Mouse (Mus musculus): ENCODE measurements around the gene Mip. TPM values are rescaled to one million over a fixed set of nuclear protein-coding genes. Genes with fewer than 3 reads are reported as not detected.
A peak's percentile ranks its signal among the peaks of the same experiment; 100 is the strongest.
"Not testable (repeated sequence)": the region's sequence is repeated elsewhere in the genome, so short reads cannot be mapped to it uniquely, and the experiment has no call there.

Gene Mip
- polyA plus RNA-seq, 1 experiment: not detected

- TF ChIP-seq CTCF (IDR thresholded peaks at IDR 0.05; ENCODE audit: control insufficient read depth, insufficient read depth, low read length): no peak
- TF ChIP-seq POLR2A (IDR thresholded peaks at IDR 0.05; ENCODE audit: borderline replicate concordance, control insufficient read depth, low read depth, low read length): no peak
- H3K27ac ChIP-seq (ENCODE audit: control insufficient read depth, insufficient read depth, low read depth, low read length, poor library complexity): no peak overlapping the region
- no peaks in the 10 kb centered on the region for H3K4me1 ChIP-seq (ENCODE audit: control insufficient read depth, insufficient read depth, low read length)
- no peak overlapping the region for H3K4me3 ChIP-seq (replicated peaks; ENCODE audit: control insufficient read depth, low read depth, low read length)
- WGBS: 87% methylated on average over 17 of the region's 17 CpGs
Measured at GRCm38 (mm10) chr10:128247020-128247732, 21.5 kb downstream of the Mip start.

DNA sequence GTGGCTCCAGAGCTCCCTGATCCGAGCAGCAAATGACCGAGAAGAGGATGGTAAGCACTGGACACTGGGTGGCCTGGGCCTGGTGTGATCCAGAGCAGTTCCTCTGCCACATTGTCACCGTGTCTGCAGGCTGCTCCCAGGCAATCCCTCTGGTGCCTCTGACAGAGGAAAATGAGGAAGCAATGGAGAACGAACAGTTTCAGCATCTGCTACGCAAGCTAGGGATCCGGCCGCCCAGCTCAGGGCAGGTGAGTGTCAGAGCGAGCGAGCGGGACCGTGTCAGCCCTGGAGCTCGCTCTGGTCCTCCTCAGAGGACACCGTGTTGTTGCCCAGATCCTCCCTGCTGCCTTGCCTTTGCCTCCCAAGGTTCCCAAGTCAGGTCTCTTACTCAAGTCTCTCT is 24.9 kb downstream of the Mip start:
- no peak overlapping the region for H3K4me3 ChIP-seq (replicated peaks; ENCODE audit: control insufficient read depth, low read depth, low read length)
- 83% methylated on average over 13 of the region's 13 CpGs for WGBS
- no peak overlapping the region; the same call in 1 of the 2 replicates for H3K27ac ChIP-seq (ENCODE audit: control insufficient read depth, insufficient read depth, low read depth, low read length, poor library complexity)
- H3K4me1 ChIP-seq (ENCODE audit: control insufficient read depth, insufficient read depth, low read length): no peaks in the 10 kb centered on the region
- TF ChIP-seq CTCF (IDR thresholded peaks at IDR 0.05; ENCODE audit: control insufficient read depth, insufficient read depth, low read length): no peak
- TF ChIP-seq POLR2A (IDR thresholded peaks at IDR 0.05; ENCODE audit: borderline replicate concordance, control insufficient read depth, low read depth, low read length): no peak

DNA sequence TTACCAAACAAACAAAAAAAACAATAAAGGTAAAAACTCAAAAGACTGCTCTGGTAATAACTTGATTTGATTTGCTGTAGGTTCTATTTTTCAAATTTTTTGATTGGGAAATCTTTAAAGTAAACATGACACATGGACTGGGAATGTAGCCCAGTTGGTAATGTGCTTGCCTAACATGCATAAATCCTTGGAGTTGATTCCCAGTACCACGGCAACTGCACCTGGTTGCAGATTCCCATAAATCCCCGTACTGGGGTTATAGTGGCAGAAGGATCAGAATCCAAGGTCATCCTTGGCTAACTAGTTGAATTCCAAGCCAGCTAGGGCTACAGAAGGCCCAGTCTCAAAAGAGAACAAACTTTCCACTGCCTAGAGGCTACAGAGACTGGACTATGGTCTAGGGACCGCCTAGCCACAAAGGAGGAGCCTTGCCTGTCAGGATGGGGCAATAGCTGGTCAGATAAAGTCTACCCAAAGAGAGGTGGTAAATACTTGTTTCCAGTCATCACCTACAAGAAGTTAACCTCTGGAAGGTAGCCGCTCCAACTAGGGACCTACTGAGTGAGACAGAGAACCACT is 28.1 kb downstream of the Mip start, which contains the start of gene Apon:
Apon (plus strand) TSS at position 420 of the 579 bp plus-strand sequence.
- TF ChIP-seq POLR2A (IDR thresholded peaks at IDR 0.05; ENCODE audit: borderline replicate concordance, control insufficient read depth, low read depth, low read length) (no peak), CTCF (IDR thresholded peaks at IDR 0.05; ENCODE audit: control insufficient read depth, insufficient read depth, low read length) (no peak)
- WGBS: 84% methylated on average over 4 of the region's 4 CpGs
- Histone ChIP-seq H3K4me1 (ENCODE audit: control insufficient read depth, insufficient read depth, low read length) (no peaks in the 10 kb centered on the region), H3K4me3 (replicated peaks; ENCODE audit: control insufficient read depth, low read depth, low read length) (no peak within 1 kb of the TSS), H3K27ac (ENCODE audit: control insufficient read depth, insufficient read depth, low read depth, low read length, poor library complexity) (no peak within 1 kb of the TSS)

GRCm38 (mm10) chr10:128255925-128256324 is 30.3 kb downstream of the Mip start:
- TF ChIP-seq POLR2A (IDR thresholded peaks at IDR 0.05; ENCODE audit: borderline replicate concordance, control insufficient read depth, low read depth, low read length): no peak
- Histone ChIP-seq H3K27ac (ENCODE audit: control insufficient read depth, insufficient read depth, low read depth, low read length, poor library complexity) (no peak overlapping the region), H3K4me1 (ENCODE audit: control insufficient read depth, insufficient read depth, low read length) (peaks cover 2% of the 10 kb centered on the region), H3K4me3 (replicated peaks; ENCODE audit: control insufficient read depth, low read depth, low read length) (no peak overlapping the region)
- WGBS: 83% methylated on average over 8 of the region's 8 CpGs

DNA sequence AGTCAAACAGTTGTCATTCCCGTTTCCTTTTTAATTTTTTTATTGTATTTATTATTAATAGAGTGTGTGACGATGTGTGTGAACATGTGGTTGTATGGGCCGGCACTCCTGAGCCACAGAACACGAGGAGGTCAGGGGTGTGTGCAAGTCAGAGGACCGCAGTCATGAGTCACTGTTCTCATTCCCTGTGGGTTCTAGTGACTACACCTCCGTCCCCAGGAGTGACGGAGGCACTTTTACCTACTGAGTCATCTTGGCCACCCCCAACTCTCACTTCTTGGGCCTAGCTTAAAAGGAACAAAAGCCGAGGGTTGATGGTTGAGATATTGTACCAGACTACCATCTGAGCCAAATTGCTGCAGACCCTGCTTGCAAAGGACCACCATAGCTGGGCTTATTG is 30.7 kb downstream of the Mip start:
- TF ChIP-seq POLR2A (IDR thresholded peaks at IDR 0.05; ENCODE audit: borderline replicate concordance, control insufficient read depth, low read depth, low read length) (no peak), CTCF (IDR thresholded peaks at IDR 0.05; ENCODE audit: control insufficient read depth, insufficient read depth, low read length) (no peak)
- H3K4me3 ChIP-seq (replicated peaks; ENCODE audit: control insufficient read depth, low read depth, low read length): no peak overlapping the region
- H3K4me1 ChIP-seq (ENCODE audit: control insufficient read depth, insufficient read depth, low read length): peaks cover 2% of the 10 kb centered on the region
- WGBS: 82% methylated on average over 8 of the region's 8 CpGs
- no peak overlapping the region for H3K27ac ChIP-seq (ENCODE audit: control insufficient read depth, insufficient read depth, low read depth, low read length, poor library complexity)

GRCm38 (mm10) chr10:128258953-128259352 is 33.3 kb downstream of the Mip start:
- H3K4me1 ChIP-seq (ENCODE audit: control insufficient read depth, insufficient read depth, low read length): peaks cover 2% of the 10 kb centered on the region
- H3K4me3 ChIP-seq (replicated peaks; ENCODE audit: control insufficient read depth, low read depth, low read length): no peak overlapping the region
- H3K27ac ChIP-seq (ENCODE audit: control insufficient read depth, insufficient read depth, low read depth, low read length, poor library complexity): peak overlapping the region; percentile 71; the same call in 1 of the 2 replicates
- TF ChIP-seq CTCF (IDR thresholded peaks at IDR 0.05; ENCODE audit: control insufficient read depth, insufficient read depth, low read length) (no peak), POLR2A (IDR thresholded peaks at IDR 0.05; ENCODE audit: borderline replicate concordance, control insufficient read depth, low read depth, low read length) (no peak)
- 10% methylated on average over 4 of the region's 4 CpGs for WGBS

DNA sequence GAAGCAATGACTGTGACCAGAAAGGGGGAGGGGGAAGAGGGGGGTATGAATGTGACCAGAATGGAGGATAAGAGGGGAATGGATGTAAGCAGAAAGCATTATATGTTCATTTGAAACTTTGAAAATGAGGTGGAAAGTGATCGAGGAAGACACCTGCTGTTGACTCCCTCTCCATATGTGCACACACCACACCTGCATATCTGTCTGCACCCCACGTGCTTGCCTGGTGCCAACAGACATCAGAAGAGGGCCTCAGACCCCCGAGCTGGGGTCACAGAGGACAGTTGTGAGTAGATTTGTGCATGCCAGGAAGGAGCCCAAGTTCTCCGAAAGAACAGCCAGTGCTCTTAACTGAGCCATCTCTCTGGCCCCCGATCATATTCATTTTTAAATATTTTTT is 34.3 kb downstream of the Mip start:
- TF ChIP-seq POLR2A (IDR thresholded peaks at IDR 0.05; ENCODE audit: borderline replicate concordance, control insufficient read depth, low read depth, low read length) (no peak), CTCF (IDR thresholded peaks at IDR 0.05; ENCODE audit: control insufficient read depth, insufficient read depth, low read length) (no peak)
- H3K4me1 ChIP-seq (ENCODE audit: control insufficient read depth, insufficient read depth, low read length): peaks cover 2% of the 10 kb centered on the region
- 73% methylated on average over 5 of the region's 5 CpGs for WGBS
- no peak overlapping the region for H3K27ac ChIP-seq (ENCODE audit: control insufficient read depth, insufficient read depth, low read depth, low read length, poor library complexity)
- no peak overlapping the region for H3K4me3 ChIP-seq (replicated peaks; ENCODE audit: control insufficient read depth, low read depth, low read length)

DNA sequence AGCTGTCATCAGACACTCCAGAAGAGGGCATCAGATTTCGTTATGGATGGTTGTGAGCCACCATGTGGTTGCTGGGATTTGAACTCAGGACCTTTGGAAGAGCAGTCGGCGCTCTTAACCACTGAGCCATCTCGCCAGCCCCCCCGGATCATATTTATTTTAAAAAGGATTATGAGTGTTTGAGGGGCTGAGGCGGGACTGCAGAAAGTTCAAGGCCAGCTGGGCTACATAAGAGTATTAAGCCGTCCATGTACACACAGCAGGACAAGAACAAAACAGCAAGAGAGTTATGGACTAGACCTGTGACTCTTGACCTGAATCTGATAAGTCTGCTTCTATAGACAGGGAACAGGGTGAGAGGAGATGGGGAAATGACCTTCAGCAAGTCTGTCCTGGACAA is 34.7 kb downstream of the Mip start:
- 81% methylated on average over 7 of the region's 7 CpGs for WGBS
- not testable (repeated sequence) for H3K4me1 ChIP-seq (ENCODE audit: control insufficient read depth, insufficient read depth, low read length); H3K27ac ChIP-seq (ENCODE audit: control insufficient read depth, insufficient read depth, low read depth, low read length, poor library complexity); H3K4me3 ChIP-seq (replicated peaks; ENCODE audit: control insufficient read depth, low read depth, low read length)

GRCm38 (mm10) chr10:128262300-128262699 is 36.7 kb downstream of the Mip start:
- Histone ChIP-seq H3K4me3 (replicated peaks; ENCODE audit: control insufficient read depth, low read depth, low read length) (no peak overlapping the region), H3K27ac (ENCODE audit: control insufficient read depth, insufficient read depth, low read depth, low read length, poor library complexity) (no peak overlapping the region), H3K4me1 (ENCODE audit: control insufficient read depth, insufficient read depth, low read length) (peaks cover 2% of the 10 kb centered on the region)
- WGBS: 92% methylated on average over 22 of the region's 22 CpGs
- TF ChIP-seq POLR2A (IDR thresholded peaks at IDR 0.05; ENCODE audit: borderline replicate concordance, control insufficient read depth, low read depth, low read length) (no peak), CTCF (IDR thresholded peaks at IDR 0.05; ENCODE audit: control insufficient read depth, insufficient read depth, low read length) (no peak)

Measured in bone marrow, adult 2 months (tissue).